Mouse (Mus musculus) liver, embryonic 13.5 days (tissue): Measurements from ENCODE around the gene Myrf. TPM values are rescaled to one million over a fixed set of nuclear protein-coding genes. Genes with fewer than 3 reads are reported as not detected.

ENCODE experiments used
- ATAC-seq: fragments of 200-750 bp; cut with Nextera tagmentation; 2 replicates; pipeline ENCODE4 v1.8.0; 2017; ENCODE audit warnings: low read depth, mild to moderate bottlenecking, moderate number of reproducible peaks, moderate library complexity
- DNase-seq: peaks from one replicate; pipeline ENCODE4 v3.0.0; 2022
- H3K27ac ChIP-seq: fragments of 300-500 bp; sonication (generic); 2 replicates; pipeline ENCODE4 v1.5.1; 2015; ENCODE audit warnings: moderate library complexity, mild to moderate bottlenecking, inconsistent platforms
- H3K27me3 ChIP-seq: fragments of 300-500 bp; sonication (generic); 2 replicates; pipeline ENCODE4 v1.6.1; 2015; ENCODE audit warnings: mild to moderate bottlenecking, inconsistent platforms
- H3K36me3 ChIP-seq: fragments of 300-500 bp; sonication (generic); 2 replicates; pipeline ENCODE4 v1.6.1; 2015; ENCODE audit warnings: mild to moderate bottlenecking, inconsistent platforms
- H3K4me1 ChIP-seq: fragments of 300-500 bp; sonication (generic); replicated peaks from 2 replicates; pipeline ENCODE4 v1.6.1; 2015; ENCODE audit warnings: inconsistent platforms
- H3K4me2 ChIP-seq: fragments of 300-500 bp; sonication (generic); 2 replicates; pipeline ENCODE4 v1.6.1; 2015; ENCODE audit warnings: inconsistent platforms, mild to moderate bottlenecking, moderate library complexity
- H3K4me3 ChIP-seq: fragments of 300-500 bp; sonication (generic); replicated peaks from 2 replicates; pipeline ENCODE4 v1.5.1; 2015; ENCODE audit warnings: mild to moderate bottlenecking, inconsistent platforms
- H3K9ac ChIP-seq: fragments of 300-500 bp; sonication (generic); 2 replicates; pipeline ENCODE4 v1.6.1; 2015; ENCODE audit warnings: mild to moderate bottlenecking, inconsistent platforms
- H3K9me3 ChIP-seq: fragments of 300-500 bp; sonication (generic); replicated peaks from 2 replicates; pipeline ENCODE4 v1.6.1; 2016; ENCODE audit warnings: inconsistent platforms
- WGBS: fragments of 180-500 bp; shearing (Covaris S2); methylation state at CpG from one replicate; pipeline ENCODE4 v1.1.7; 2015; ENCODE audit not compliant: insufficient replicate concordance; 5-methylcytosine and 5-hydroxymethylcytosine counted together
- polyA plus RNA-seq: library from polyadenylated mRNA; unstranded; fragments of >200 nt; fragmentation: Nextera tagmentation; extraction: Ambion mirVana; gene quantifications from 2 replicates; pipeline ENCODE4 v1.2.1, GENCODE M21; 2015

The Myrf gene
- polyA plus RNA-seq, 1 experiment from 2014 or later, result 3.2 TPM

DNA sequence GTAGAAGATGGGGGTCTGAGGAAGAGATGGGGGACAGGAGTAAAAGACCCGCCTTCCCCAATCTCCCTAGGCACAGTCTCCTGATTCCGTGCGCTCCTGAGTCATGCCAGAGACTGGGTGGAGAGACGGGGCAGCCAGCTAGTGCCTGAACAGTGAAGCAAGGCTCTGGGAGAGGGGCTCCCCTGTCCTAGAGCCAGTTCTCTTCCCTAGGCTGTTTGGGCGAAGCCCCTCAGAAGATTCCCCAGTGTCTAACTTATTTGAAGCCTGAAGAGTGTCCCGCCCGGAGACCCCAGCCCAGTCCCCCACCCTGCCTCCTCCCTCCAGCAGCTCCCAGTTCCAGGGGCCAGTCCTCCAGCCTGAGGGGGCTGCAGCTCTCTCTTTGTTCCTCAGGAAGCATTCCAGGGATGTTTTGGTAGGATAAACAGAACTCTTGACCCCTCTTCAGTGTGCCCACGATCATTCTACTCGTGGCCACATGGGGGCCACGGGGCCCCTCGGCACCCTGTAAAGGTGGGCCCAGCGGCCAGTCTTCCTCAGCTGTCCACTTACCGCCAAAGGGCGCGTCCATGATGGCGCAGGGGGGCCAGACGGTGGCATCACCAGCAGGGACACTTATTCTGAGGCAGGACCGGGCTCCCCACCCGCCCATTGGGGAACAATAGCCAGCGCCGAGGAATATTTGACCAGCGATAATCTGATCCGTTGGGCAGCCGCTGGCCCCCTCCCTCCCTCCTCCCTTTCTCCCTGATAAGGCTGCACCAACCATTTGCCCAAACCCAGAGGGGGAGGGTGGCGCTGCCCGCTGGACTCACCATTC is 15.7 kb downstream of the Myrf start:
- 29% methylated on average over 26 of the region's 26 CpGs for WGBS
- H3K4me2 ChIP-seq, result 0 out of 2 replicates have a peak overlapping the region, but pooled peaks have one; percentile 24
- H3K4me3 ChIP-seq, result no peak overlapping the region
- ATAC-seq (0 out of 2 replicates have a peak, but pooled peaks have one; percentile 4), DNase-seq (no peak)
- 0 out of 2 replicates have a peak overlapping the region, but pooled peaks have one; percentile 9 for H3K9ac ChIP-seq
- peak overlapping the region; percentile 13; the same call in 1 of the 2 replicates for H3K27ac ChIP-seq
- no peaks in the 10 kb centered on the region for H3K27me3 ChIP-seq
- no peaks in the 10 kb centered on the region for H3K9me3 ChIP-seq
- H3K4me1 ChIP-seq, result peaks cover 34% of the 10 kb centered on the region
- peaks cover 10% of the 10 kb centered on the region; the same call in 1 of the 2 replicates for H3K36me3 ChIP-seq

DNA sequence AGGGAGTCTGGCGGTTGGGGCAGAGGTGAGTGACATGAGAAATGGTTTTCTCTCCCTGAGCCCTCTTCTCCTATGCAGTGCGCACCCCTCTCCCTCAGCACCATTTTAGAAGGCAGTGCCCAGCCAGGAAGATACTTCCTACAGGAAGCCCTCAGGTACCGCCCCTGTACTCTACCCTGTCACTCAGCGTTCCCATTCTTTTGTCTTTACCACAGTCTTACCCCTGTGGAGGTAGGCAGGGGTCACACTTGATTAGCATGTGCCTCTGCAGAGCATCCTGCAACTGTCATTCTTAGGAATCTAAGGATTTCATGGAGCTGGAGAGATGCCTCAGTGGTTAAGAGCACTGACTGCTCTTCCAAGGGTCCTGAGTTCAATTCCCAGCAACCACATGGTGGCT is 17.0 kb downstream of the Myrf start:
- peaks cover 37% of the 10 kb centered on the region for H3K4me1 ChIP-seq
- H3K27ac ChIP-seq, result no peak overlapping the region
- 40% methylated on average over 4 of the region's 4 CpGs for WGBS
- H3K4me2 ChIP-seq, result no peak overlapping the region
- H3K9ac ChIP-seq, result no peak overlapping the region
- peaks cover 10% of the 10 kb centered on the region; the same call in 1 of the 2 replicates for H3K36me3 ChIP-seq
- no peaks in the 10 kb centered on the region for H3K27me3 ChIP-seq
- no peak for DNase-seq
- no peaks in the 10 kb centered on the region for H3K9me3 ChIP-seq
- no peak overlapping the region for H3K4me3 ChIP-seq
- no peak for ATAC-seq

DNA sequence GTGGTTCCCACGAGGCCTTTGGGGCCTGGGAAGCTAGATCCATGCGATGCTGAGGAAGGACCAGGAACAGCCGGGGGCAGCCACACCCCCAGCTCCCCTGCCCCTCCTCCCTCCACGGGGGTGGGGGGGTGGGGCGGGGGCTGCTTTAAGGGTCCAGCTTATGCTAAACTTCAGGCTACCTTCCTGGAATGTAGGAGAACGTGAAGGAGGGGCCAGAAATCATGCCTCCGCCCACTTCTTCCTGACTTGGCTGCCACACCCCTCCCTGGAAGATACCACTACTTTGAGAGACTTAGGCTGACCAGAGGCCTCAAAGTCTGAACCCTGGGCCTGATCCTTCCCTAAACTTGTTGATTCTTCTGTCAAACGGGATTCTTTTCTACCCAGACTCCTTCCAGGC is 17.9 kb downstream of the Myrf start:
- Histone ChIP-seq H3K36me3 (peaks cover 13% of the 10 kb centered on the region; the same call in 1 of the 2 replicates), H3K27ac (no peak overlapping the region), H3K27me3 (no peaks in the 10 kb centered on the region), H3K9ac (no peak overlapping the region), H3K4me2 (no peak overlapping the region), H3K9me3 (no peaks in the 10 kb centered on the region), H3K4me3 (no peak overlapping the region), H3K4me1 (peaks cover 35% of the 10 kb centered on the region)
- ATAC-seq, result 0 out of 2 replicates have a peak, but pooled peaks have one; percentile 7
- no peak for DNase-seq
- WGBS, result 27% methylated on average over 8 of the region's 8 CpGs

DNA sequence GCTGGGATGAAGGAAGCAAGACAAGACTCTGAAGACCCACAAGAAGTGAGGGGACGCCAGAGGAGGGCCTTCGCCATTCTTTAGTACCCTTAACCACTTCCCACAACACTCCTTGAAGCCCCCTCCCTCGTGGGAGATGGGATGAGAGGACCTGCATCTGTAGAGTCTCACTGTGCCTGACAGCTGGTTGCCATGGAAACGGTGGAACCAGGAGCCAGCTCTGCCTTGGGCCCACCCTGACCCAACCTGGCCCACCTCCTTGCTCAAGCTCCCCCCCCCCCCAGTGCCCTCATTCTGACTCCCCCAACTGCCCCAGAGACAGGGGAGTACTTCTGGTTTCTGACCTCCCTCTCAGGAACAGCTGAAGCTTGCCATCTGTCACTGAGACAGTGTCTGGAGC is 19.0 kb downstream of the Myrf start:
- no peak overlapping the region for H3K27ac ChIP-seq
- no peak; the same call in 1 of the 2 replicates for ATAC-seq
- H3K9ac ChIP-seq, result no peak overlapping the region
- H3K4me1 ChIP-seq, result peaks cover 35% of the 10 kb centered on the region
- no peaks in the 10 kb centered on the region for H3K9me3 ChIP-seq
- H3K27me3 ChIP-seq, result no peaks in the 10 kb centered on the region
- DNase-seq, result no peak
- H3K4me2 ChIP-seq, result no peak overlapping the region
- H3K36me3 ChIP-seq, result peaks cover 13% of the 10 kb centered on the region; the same call in 1 of the 2 replicates
- H3K4me3 ChIP-seq, result no peak overlapping the region
- WGBS, result 25% methylated on average over 4 of the region's 4 CpGs

DNA sequence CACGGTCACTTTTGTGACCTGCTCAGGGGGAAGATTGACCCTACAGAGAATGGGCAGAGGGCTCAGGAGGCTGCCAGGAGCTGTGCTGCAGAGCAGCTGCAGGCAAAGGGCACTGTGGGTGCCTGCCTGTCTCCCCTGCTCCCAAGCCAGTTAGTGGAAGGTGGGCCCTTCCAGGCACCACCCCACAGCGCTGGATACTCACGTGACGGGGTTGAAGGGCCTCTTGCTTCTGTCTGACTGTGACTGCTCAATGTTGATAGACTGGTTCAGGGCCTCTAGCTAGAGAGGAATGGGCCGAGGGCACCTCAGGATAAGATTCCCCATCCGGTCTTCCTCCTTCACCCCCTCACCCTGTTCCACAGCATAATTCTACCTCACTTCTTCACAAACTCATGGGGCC is 21.0 kb downstream of the Myrf start:
- H3K9ac ChIP-seq, result no peak overlapping the region
- DNase-seq (no peak), ATAC-seq (no peak)
- H3K4me2 ChIP-seq, result no peak overlapping the region
- no peaks in the 10 kb centered on the region for H3K9me3 ChIP-seq
- peaks cover 13% of the 10 kb centered on the region; the same call in 1 of the 2 replicates for H3K36me3 ChIP-seq
- no peak overlapping the region for H3K27ac ChIP-seq
- H3K4me3 ChIP-seq, result no peak overlapping the region
- no peaks in the 10 kb centered on the region for H3K27me3 ChIP-seq
- H3K4me1 ChIP-seq, result peaks cover 20% of the 10 kb centered on the region
- WGBS, result 58% methylated on average over 6 of the region's 6 CpGs

DNA sequence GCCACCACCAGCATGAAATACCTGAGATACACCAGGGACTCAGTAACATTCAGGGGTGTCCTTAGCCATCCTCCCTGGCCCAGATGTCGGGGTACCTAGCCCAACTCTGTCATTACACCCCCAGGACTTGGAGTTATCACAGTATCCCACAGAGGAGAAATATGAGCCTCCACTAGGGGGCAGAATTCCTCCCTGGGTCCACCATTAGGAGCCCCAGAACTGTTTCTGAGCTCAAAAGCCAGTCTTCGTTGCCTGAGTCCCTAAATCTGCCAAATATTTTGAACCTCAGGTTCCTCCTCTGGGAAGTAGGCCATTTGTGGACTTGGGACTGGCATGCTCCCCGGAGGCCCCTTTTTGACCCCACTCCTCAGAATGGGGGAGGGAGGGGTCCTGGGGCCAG is 21.4 kb downstream of the Myrf start:
- Histone ChIP-seq H3K4me2 (no peak overlapping the region), H3K4me1 (peaks cover 18% of the 10 kb centered on the region), H3K9me3 (no peaks in the 10 kb centered on the region), H3K36me3 (peaks cover 13% of the 10 kb centered on the region; the same call in 1 of the 2 replicates), H3K9ac (no peak overlapping the region), H3K27me3 (no peaks in the 10 kb centered on the region), H3K27ac (no peak overlapping the region), H3K4me3 (no peak overlapping the region)
- peak; percentile 27 for DNase-seq
- no peak for ATAC-seq
- WGBS, result 43% methylated on average over 3 of the region's 3 CpGs

DNA sequence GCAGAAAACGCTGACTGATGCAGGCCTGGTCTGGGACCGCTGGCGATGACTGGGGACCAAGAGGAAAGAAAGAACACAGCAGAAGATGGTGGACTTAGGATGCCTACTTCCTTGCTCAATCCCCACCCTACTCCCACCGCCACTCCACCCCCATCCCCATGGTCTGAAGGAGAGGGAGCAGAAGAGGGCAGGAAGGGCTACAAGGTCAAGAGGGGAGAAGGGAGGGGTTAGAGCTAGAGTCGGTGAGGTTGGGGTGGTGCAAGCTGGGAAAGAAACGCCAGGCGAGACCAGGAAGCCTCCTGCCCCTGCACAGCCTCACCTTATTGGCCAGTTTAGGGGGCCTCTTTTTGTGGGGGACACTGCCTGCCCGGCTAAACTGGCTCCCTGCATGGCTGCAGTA is 24.4 kb downstream of the Myrf start:
- no peak for ATAC-seq
- Histone ChIP-seq H3K4me2 (no peak overlapping the region), H3K9ac (no peak overlapping the region), H3K36me3 (peaks cover 40% of the 10 kb centered on the region), H3K4me1 (peaks cover 15% of the 10 kb centered on the region), H3K27ac (no peak overlapping the region), H3K9me3 (no peaks in the 10 kb centered on the region), H3K27me3 (no peaks in the 10 kb centered on the region), H3K4me3 (no peak overlapping the region)
- WGBS, result 56% methylated on average over 8 of the region's 8 CpGs
- DNase-seq, result no peak

DNA sequence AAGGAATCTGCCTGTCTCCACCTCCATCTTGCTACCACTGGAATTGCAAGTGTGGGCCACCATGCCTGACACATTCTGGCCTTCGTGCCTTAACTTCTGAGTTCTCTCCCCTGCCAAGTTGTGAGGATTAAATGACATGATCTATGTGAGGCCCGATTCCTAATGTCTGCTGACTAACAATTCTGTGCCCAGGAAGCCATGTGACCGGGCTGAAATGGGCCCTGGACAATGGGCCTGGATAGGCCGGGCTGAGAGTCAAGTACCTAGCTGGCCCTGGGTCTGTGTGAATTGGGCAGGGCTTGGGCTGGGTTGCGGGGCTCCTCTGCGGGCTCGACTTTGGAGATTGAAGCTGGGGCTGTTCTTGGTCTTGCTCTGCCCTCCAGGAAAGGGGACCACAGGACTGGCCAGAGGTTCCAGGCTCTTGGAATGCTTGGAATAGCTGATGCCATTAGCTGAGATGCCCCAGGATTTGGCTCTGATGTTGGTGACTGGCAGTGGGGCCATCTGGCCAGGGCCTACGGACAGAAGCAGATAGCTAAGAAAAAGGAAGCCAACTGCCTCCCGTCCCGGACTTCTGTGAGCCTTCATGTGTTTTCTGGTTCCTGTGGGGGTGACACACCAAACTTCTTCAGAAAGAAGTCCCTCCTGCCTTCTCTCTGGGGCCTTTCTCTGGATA is 26.6 kb downstream of the Myrf start:
- no peak for DNase-seq
- peaks cover 19% of the 10 kb centered on the region for H3K4me1 ChIP-seq
- no peak overlapping the region for H3K9ac ChIP-seq
- no peak overlapping the region for H3K4me3 ChIP-seq
- H3K27me3 ChIP-seq, result no peaks in the 10 kb centered on the region
- H3K36me3 ChIP-seq, result peaks cover 57% of the 10 kb centered on the region
- no peaks in the 10 kb centered on the region for H3K9me3 ChIP-seq
- H3K4me2 ChIP-seq, result no peak overlapping the region
- no peak for ATAC-seq
- WGBS, result 75% methylated on average over 10 of the region's 10 CpGs
- H3K27ac ChIP-seq, result no peak overlapping the region

DNA sequence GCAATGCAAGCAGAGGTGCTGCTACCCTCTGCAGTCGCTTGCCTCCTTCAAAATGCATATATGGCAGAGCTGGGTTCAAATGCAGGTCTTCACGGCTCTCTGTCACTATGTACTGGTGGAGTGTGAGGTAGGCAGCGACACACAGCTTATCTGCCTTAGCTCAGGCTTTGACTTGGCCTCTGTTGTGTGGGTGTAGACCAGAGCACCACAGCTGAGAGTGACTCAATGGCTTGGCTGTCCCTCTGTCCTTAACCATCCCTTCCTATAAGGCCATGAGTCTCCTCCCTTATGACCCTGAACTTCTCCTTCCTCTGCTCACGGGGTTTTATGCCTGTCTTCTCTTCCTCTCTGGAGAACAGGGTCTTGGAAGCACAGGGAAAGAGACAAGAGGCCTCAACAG is 29.7 kb downstream of the Myrf start:
- no peak overlapping the region for H3K9ac ChIP-seq
- no peak for DNase-seq
- no peak overlapping the region for H3K27ac ChIP-seq
- H3K4me3 ChIP-seq, result no peak overlapping the region
- WGBS, result 48% methylated on average over 4 of the region's 4 CpGs
- peaks cover 78% of the 10 kb centered on the region for H3K36me3 ChIP-seq
- H3K4me2 ChIP-seq, result no peak overlapping the region
- no peaks in the 10 kb centered on the region for H3K9me3 ChIP-seq
- H3K27me3 ChIP-seq, result no peaks in the 10 kb centered on the region
- peak; percentile 52; the same call in 1 of the 2 replicates for ATAC-seq
- peaks cover 19% of the 10 kb centered on the region for H3K4me1 ChIP-seq

DNA sequence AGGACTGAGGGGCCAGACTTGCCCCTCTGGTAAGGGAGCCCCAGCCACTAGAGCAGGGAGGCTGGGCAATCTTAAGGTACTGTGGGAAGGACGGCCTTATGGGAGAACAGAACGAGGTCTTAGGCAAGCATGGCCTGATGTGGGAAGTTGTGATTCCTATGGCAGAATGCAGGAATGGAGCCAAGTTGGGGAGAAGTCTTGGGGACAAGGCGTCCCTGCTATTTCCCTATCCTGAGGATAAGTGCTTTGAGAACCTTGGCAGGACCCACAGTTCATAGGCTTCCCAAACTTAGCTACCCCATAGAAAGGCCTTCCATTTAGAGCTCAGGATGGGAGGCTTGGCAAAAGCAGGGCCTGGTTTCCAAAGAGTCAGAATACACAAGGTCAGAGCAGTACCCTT is 31.7 kb downstream of the Myrf start:
- Histone ChIP-seq H3K9me3 (no peaks in the 10 kb centered on the region), H3K27ac (no peak overlapping the region), H3K4me2 (no peak overlapping the region), H3K9ac (no peak overlapping the region), H3K4me1 (peaks cover 33% of the 10 kb centered on the region), H3K4me3 (no peak overlapping the region), H3K36me3 (peaks cover 81% of the 10 kb centered on the region), H3K27me3 (no peaks in the 10 kb centered on the region)
- WGBS, result 75% methylated on average over 3 of the region's 3 CpGs
- no peak for ATAC-seq
- no peak for DNase-seq

DNA sequence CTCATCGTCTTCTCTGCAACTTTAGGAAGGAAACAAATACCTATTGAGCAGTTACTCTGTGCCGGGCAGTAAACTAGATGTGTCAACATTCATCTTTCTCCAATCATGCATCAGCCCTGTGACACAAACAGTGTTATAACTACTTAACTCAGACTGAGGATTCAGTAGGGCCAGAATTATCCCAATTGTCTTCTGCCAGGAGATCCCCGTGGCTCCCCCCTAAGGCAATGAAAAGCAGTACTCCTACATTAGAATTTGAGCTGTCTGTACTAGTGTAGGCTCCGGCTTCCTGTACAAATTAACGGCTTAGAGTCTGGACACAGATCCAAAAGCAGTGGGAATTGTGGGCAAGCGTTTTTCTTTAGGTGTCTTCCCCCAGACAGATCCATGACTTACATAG is 35.5 kb downstream of the Myrf start:
- Histone ChIP-seq H3K9me3 (no peaks in the 10 kb centered on the region), H3K27ac (peak overlapping the region; percentile 96)

More for the DNA sequence above, 35.5 kb downstream of the Myrf start:
- Histone ChIP-seq H3K36me3 (peaks cover 68% of the 10 kb centered on the region), H3K4me2 (peak overlapping the region; percentile 96), H3K4me1 (peaks cover 41% of the 10 kb centered on the region), H3K9ac (peak overlapping the region; percentile 94), H3K4me3 (peak overlapping the region; percentile 91), H3K27me3 (no peaks in the 10 kb centered on the region)
- WGBS, result 65% methylated on average over 6 of the region's 6 CpGs
- no peak for DNase-seq
- no peak for ATAC-seq
